Mouse (Mus musculus) olfactory bulb, adult 2 months (tissue): ENCODE measurements around the gene Unc5cl.

ENCODE experiments used
- CTCF ChIP-seq: fragments of 200-500 bp; IDR thresholded peaks from 2 replicates; pipeline ENCODE4 v1.5.1; 2012; ENCODE audit warnings: low read depth, mild to moderate bottlenecking, low read length, moderate library complexity; ENCODE audit not compliant: insufficient read depth
- POLR2A ChIP-seq: fragments of 200-500 bp; IDR thresholded peaks from 2 replicates; pipeline ENCODE4 v1.6.1; 2012; ENCODE audit warnings: mild to moderate bottlenecking, low read depth, low read length, moderate library complexity; ENCODE audit not compliant: insufficient read depth

- TF ChIP-seq POLR2A: no peak
- no peak for TF ChIP-seq CTCF
These were observed 12.2 kb downstream of the Unc5cl start for GRCm38 (mm10) chr17:48466769-48467394.
